ENCODE assay signal across 9 mouse cellular contexts in the genomic region with DNA sequence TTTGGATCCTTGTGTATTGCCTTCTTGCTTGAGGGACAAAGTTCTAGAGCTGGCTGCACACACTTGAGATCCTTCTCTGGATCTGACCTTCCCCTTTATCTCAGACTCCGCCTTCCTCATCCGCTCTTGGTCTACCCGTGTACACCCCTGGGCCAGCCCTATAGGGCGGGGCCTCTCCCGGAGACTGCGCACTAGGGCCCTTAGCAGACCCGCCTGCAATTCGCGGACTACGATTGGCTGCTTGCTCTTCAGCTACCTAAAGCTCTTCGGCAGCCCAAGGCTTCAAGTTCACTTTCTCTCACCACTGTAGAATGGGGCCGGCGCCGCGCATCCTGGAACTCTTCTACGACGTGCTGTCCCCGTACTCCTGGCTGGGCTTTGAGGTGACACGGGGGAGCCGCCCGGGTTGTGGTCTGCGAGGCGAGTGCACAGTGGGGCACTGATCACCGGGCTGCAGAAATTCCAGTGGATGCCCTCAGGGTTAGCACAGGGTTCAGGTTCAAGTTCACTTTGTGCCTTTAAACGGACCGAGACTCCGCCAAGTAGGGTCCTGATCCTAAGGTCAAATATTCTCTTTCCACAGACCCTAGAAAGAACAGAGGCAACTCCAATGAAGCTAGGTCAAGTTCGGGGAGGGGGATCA. TPM values are rescaled to one million over a fixed set of nuclear protein-coding genes. Genes with fewer than 3 reads are reported as not detected.
DNase-seq lines count a peak whose midpoint lies in the region; ATAC-seq lines count a peak whose summit lies in the region.
"Had no signal": no experiment of that assay in that cellular context is flagged by ENCODE, and none has a peak within 500 bp of the region (broad histone marks: within the 10 kb centered on the region; RNA-seq: fewer than 3 reads in every experiment).

A gene (plus strand): TSS at position 225 of the 643 bp plus-strand sequence.

- H3K27me3 ChIP-seq in hindbrain, embryonic 13.5 days = peaks cover 12% of the 10 kb centered on the region

- no peaks in the 10 kb centered on the region for H3K9me3 ChIP-seq in hindbrain, embryonic 13.5 days

- peak; percentile 94 for DNase-seq in R1 (ENCODE audit: low read depth, low spot score)
- DNase-seq in cerebellum, postnatal 25 days = peak; percentile 75 to 84
- peak; percentile 31 to 45 for DNase-seq in frontal cortex, postnatal 25 days (ENCODE audit: low spot score in 2 of 2)
- DNase-seq in layer of hippocampus, postnatal 25 days (ENCODE audit: extremely low spot score in 1 of 2, low spot score in 1 of 2) = peak; percentile 24 to 51
- DNase-seq in lung, postnatal 14 days = peak; percentile 85
- DNase-seq in retina, adult 2 months (ENCODE audit: low read depth, low spot score) = peak; percentile 77
- peak; percentile 87 for DNase-seq in thymus, postnatal 25 days

- no peaks in the 10 kb centered on the region for H3K36me3 ChIP-seq in hindbrain, embryonic 13.5 days

- H3K4me1 ChIP-seq in hindbrain, embryonic 13.5 days (replicated peaks) = 0 out of 2 replicates have a peak, but pooled peaks cover 8% of the 10 kb centered on the region

- WGBS in hindbrain, embryonic 13.5 days = 2% methylated on average over 28 of the region's 28 CpGs

- H3K4me2 ChIP-seq in hindbrain, embryonic 13.5 days = peak within 1 kb of the TSS; percentile 76

- peak within 1 kb of the TSS; percentile 69 for H3K9ac ChIP-seq in hindbrain, embryonic 13.5 days

- ATAC-seq in hindbrain, embryonic 13.5 days (ENCODE audit: low FRiP score) = peak; percentile 100

- peak within 1 kb of the TSS; percentile 52 for H3K4me3 ChIP-seq in hindbrain, embryonic 13.5 days
- H3K4me3 ChIP-seq: myocyte had no signal

- H3K27ac ChIP-seq in hindbrain, embryonic 13.5 days = no peak within 1 kb of the TSS

RNA-seq across cellular contexts. Expression of the gene that starts here (rescaled TPM):
- polyA plus RNA-seq in hindbrain, embryonic 13.5 days (2015; fragmentation: Nextera tagmentation; extraction: Ambion mirVana) = 12.3 and 13.5 TPM in 2 replicates
- total RNA-seq in layer of hippocampus, postnatal 25 days (2021) = 10 to 100 TPM; 10.2 to 13.7 TPM

Comparison
In these comparisons a context has a peak if more than half of its experiments do, and no peak if none do; other contexts are left out.
1. DNase-seq: peak in every context shown above with its lines; median percentile 94 in R1; 87 in thymus, postnatal 25 days; 85 in lung, postnatal 14 days; 80 in cerebellum, postnatal 25 days; 77 in retina, adult 2 months; 38 in frontal cortex, postnatal 25 days; 38 in layer of hippocampus, postnatal 25 days.